Mouse (Mus musculus) limb, embryonic 11.5 days (tissue): Measurements from ENCODE around the gene Spaca9. TPM values are rescaled to one million over a fixed set of nuclear protein-coding genes. Genes with fewer than 3 reads are reported as not detected.

Experiments
- ATAC-seq: fragments of 200-750 bp; cut with Nextera tagmentation; 2 replicates; pipeline ENCODE4 v1.8.0; 2017; ENCODE audit warnings: low read depth; ENCODE audit not compliant: insufficient number of reproducible peaks, low FRiP score, low TSS enrichment
- DNase-seq: peaks from one replicate; pipeline ENCODE4 v3.0.0-alpha.2; 2015; ENCODE audit warnings: low spot score
- H3K27ac ChIP-seq: fragments of 300-500 bp; sonication (generic); replicated peaks from 2 replicates; pipeline ENCODE4 v1.5.1; 2014; ENCODE audit warnings: low read depth, mild to moderate bottlenecking, low read length
- H3K27me3 ChIP-seq: fragments of 300-500 bp; sonication (generic); 2 replicates; pipeline ENCODE4 v1.6.1; 2014; ENCODE audit warnings: mild to moderate bottlenecking, low read length, mixed read lengths; ENCODE audit not compliant: control insufficient read depth, insufficient read depth
- H3K36me3 ChIP-seq: fragments of 300-500 bp; sonication (generic); 2 replicates; pipeline ENCODE4 v1.6.1; 2014; ENCODE audit warnings: mild to moderate bottlenecking, low read length, moderate library complexity, mixed read lengths; ENCODE audit not compliant: control insufficient read depth, insufficient read depth
- H3K4me1 ChIP-seq: fragments of 300-500 bp; sonication (generic); 2 replicates; pipeline ENCODE4 v1.6.1; 2014; ENCODE audit warnings: low read length, mixed read lengths; ENCODE audit not compliant: control insufficient read depth, insufficient read depth
- H3K4me2 ChIP-seq: fragments of 300-500 bp; sonication (generic); 2 replicates; pipeline ENCODE4 v1.6.1; 2014; ENCODE audit warnings: low read depth, mild to moderate bottlenecking, moderate library complexity; ENCODE audit not compliant: severe bottlenecking
- H3K4me3 ChIP-seq: fragments of 300-500 bp; sonication (generic); 2 replicates; pipeline ENCODE4 v1.5.1; 2014; ENCODE audit warnings: low read depth, low read length
- H3K9ac ChIP-seq: fragments of 300-500 bp; sonication (generic); 2 replicates; pipeline ENCODE4 v1.6.1; 2014; ENCODE audit warnings: mild to moderate bottlenecking, low read length
- H3K9me3 ChIP-seq: fragments of 300-500 bp; sonication (generic); 2 replicates; pipeline ENCODE4 v1.6.1; 2016; ENCODE audit warnings: low read length; ENCODE audit not compliant: control insufficient read depth
- WGBS: fragments of 180-500 bp; shearing (Covaris S2); extraction: QIAGEN DNeasy Blood & Tissue Kit; methylation state at CpG from one replicate; pipeline ENCODE4 v1.1.7; 2014; 5-methylcytosine and 5-hydroxymethylcytosine counted together
- microRNA-seq: library from miRNA; unstranded; fragments of <30 nt; microRNA quantifications from one replicate; pipeline ENCODE4, GENCODE M21; 2016
- polyA plus RNA-seq: library from polyadenylated mRNA; unstranded; fragments of >200 nt; fragmentation: Nextera tagmentation; extraction: Ambion mirVana; gene quantifications from 2 replicates; pipeline ENCODE4 v1.2.1, GENCODE M21; 2014

Gene Spaca9
- polyA plus RNA-seq, 1 experiment from 2014 or later, result 2.0 TPM

DNA sequence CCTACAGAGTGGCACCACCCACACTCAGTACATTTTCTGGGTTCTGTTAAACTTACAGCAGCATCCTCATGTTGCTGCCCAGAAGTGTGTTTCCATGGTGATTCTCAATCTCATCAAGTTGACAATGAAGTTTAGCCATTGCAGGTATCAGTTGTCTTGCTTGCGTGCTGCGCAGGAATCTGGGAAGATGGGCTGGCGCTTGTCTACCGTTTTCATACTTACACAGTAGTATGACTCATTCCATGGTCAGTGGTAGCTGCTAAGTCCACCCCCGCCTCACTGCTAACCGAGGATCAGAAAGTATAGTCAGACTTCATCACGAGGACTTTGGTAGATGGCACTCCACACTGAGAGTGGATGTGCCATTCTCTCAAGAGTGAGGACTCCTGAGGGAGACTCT lies 46.2 kb downstream of the Spaca9 start:
- Histone ChIP-seq H3K9me3 (no peaks in the 10 kb centered on the region), H3K4me2 (no peak overlapping the region), H3K4me3 (no peak overlapping the region), H3K27ac (no peak overlapping the region), H3K9ac (no peak overlapping the region), H3K36me3 (peaks cover 2% of the 10 kb centered on the region; the same call in 1 of the 2 replicates), H3K27me3 (no peaks in the 10 kb centered on the region), H3K4me1 (no peaks in the 10 kb centered on the region)
- WGBS, result 97% methylated on average over 7 of the region's 7 CpGs
- ATAC-seq (no peak), DNase-seq (no peak)

DNA sequence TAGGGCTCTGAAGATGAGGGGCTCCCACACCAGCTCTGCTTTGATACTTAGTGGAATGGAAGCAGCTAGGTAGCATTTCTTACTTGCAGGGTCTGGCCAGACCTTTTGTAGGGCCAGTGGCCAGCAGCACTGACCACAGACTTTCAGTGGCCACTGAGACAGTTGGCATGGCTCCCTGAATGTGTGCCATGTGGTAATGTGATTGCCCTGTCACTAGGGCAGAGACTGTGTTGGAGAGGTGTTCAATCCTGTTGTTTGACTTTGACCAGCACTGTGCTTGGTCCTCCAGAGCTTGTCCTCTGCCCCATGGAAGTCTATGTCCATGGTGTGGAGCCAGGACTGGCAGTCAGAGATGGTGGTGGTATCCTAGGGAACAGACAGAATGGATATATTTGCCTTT lies 49.0 kb downstream of the Spaca9 start:
- H3K27me3 ChIP-seq, result no peaks in the 10 kb centered on the region
- 0 out of 2 replicates have a peak, but pooled peaks cover 2% of the 10 kb centered on the region for H3K36me3 ChIP-seq
- ATAC-seq, result no peak
- no peak for DNase-seq
- H3K27ac ChIP-seq, result no peak overlapping the region
- H3K4me1 ChIP-seq, result no peaks in the 10 kb centered on the region
- H3K9me3 ChIP-seq, result no peaks in the 10 kb centered on the region
- H3K4me3 ChIP-seq, result no peak overlapping the region
- no peak overlapping the region for H3K4me2 ChIP-seq
- no peak overlapping the region for H3K9ac ChIP-seq

DNA sequence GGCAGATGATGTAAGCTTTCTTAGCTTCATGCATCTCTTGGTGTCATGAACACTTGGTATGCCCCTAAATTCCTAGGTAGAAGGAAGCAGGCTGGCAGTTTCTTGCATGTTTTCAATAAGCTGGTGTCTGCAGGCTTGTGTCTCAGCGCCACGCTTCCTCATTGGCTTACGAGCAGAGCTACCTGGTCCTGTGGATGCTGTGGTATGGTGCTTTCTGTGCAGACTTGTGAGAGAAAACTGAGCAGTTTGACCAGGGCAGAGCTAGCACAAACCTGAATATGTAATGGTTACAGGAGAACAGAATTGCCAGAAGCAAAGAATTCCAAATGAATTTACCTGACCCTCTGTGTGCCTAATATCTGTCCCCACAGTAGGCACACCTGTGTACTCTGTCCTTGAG lies 56.4 kb downstream of the Spaca9 start:
- no peaks in the 10 kb centered on the region for H3K9me3 ChIP-seq
- no peak overlapping the region for H3K4me2 ChIP-seq
- H3K4me3 ChIP-seq, result no peak overlapping the region
- H3K4me1 ChIP-seq, result peaks cover 7% of the 10 kb centered on the region
- WGBS, result 78% methylated on average over 3 of the region's 3 CpGs
- H3K9ac ChIP-seq, result no peak overlapping the region
- no peak overlapping the region for H3K27ac ChIP-seq
- no peak for ATAC-seq
- no peaks in the 10 kb centered on the region for H3K27me3 ChIP-seq
- DNase-seq, result no peak
- no peaks in the 10 kb centered on the region for H3K36me3 ChIP-seq

Small RNA genes lying within 50 kb of the gene (microRNA-seq; reads per million reads assigned to microRNA genes)
- gene Mir3088, result 1.5 reads per million

Other genes starting within 250 kb of the Spaca9 start
- 0.95 and 0.96 TPM in 2 replicates for gene 1700007K13Rik, start 233.4 kb downstream of the Spaca9 start, polyA plus RNA-seq
- 70.4 and 72.9 TPM in 2 replicates for gene Mrps2, start 231.7 kb downstream of the Spaca9 start, polyA plus RNA-seq
- gene Gbgt1, start 202.8 kb downstream of the Spaca9 start, polyA plus RNA-seq, result not detected in 2 replicates
- gene Gm10134, start 193.6 kb downstream of the Spaca9 start, polyA plus RNA-seq, result not detected in 2 replicates
- gene Ralgds, start 186.6 kb downstream of the Spaca9 start, polyA plus RNA-seq, result 37.3 and 43.1 TPM in 2 replicates
- gene Cel, start 136.3 kb downstream of the Spaca9 start, polyA plus RNA-seq, result not detected in 2 replicates
- 48.6 and 48.9 TPM in 2 replicates for gene Gtf3c5, start 116.0 kb downstream of the Spaca9 start, polyA plus RNA-seq
- gene Gfi1b, start 77.7 kb downstream of the Spaca9 start, polyA plus RNA-seq, result 0.77 and 2.2 TPM in 2 replicates
- gene Tsc1, start 58.5 kb downstream of the Spaca9 start, polyA plus RNA-seq, result 23.2 and 23.6 TPM in 2 replicates
- gene Ak8, start 437 bp upstream of the Spaca9 start, polyA plus RNA-seq, result 0.52 and 0.91 TPM in 2 replicates
- 31.3 and 35.4 TPM in 2 replicates for gene Gtf3c4, start 140.6 kb upstream of the Spaca9 start, polyA plus RNA-seq
- gene Ddx31, start 140.7 kb upstream of the Spaca9 start, polyA plus RNA-seq, result 20.4 and 21.8 TPM in 2 replicates
- not detected in 2 replicates for gene Barhl1, start 216.9 kb upstream of the Spaca9 start, polyA plus RNA-seq